Mouse (Mus musculus) limb, embryonic 10.5 days (tissue): ENCODE measurements at regions not wholly inside any gene's neighbourhood (a gene's known extent, or its start where the extent isn't known, plus 50 kb on each side); places are given as distances from the start of the nearest gene placed in this dataset.
A peak's percentile ranks its signal among the peaks of the same experiment; 100 is the strongest.

Experiments used
- DNase-seq: peaks from one replicate; pipeline ENCODE4 v3.0.0-alpha.2; 2017; ENCODE audit warnings: low spot score
- H3K27ac ChIP-seq: fragments of 300-500 bp; sonication (generic); 2 replicates; pipeline ENCODE4 v1.5.1; 2016; ENCODE audit warnings: mild to moderate bottlenecking
- H3K27me3 ChIP-seq: fragments of 300-500 bp; sonication (generic); 2 replicates; pipeline ENCODE4 v1.6.1; 2016; ENCODE audit warnings: low read depth, mild to moderate bottlenecking; ENCODE audit not compliant: poor library complexity, severe bottlenecking
- H3K36me3 ChIP-seq: fragments of 300-500 bp; sonication (generic); 2 replicates; pipeline ENCODE4 v1.6.1; 2016; ENCODE audit warnings: mild to moderate bottlenecking, moderate library complexity
- H3K4me1 ChIP-seq: fragments of 300-500 bp; sonication (generic); 2 replicates; pipeline ENCODE4 v1.6.1; 2016
- H3K4me3 ChIP-seq: fragments of 300-500 bp; sonication (generic); 2 replicates; pipeline ENCODE4 v1.5.1; 2016; ENCODE audit warnings: mild to moderate bottlenecking, moderate library complexity
- H3K9me3 ChIP-seq: fragments of 300-500 bp; sonication (generic); replicated peaks from 2 replicates; pipeline ENCODE4 v1.6.1; 2016; ENCODE audit warnings: mild to moderate bottlenecking
- WGBS: fragments of 180-500 bp; shearing (Covaris S2); methylation state at CpG from one replicate; pipeline ENCODE4 v1.1.7; 2016; 5-methylcytosine and 5-hydroxymethylcytosine counted together

- H3K27me3 ChIP-seq, result no peaks in the 10 kb centered on the region
- H3K27ac ChIP-seq, result no peak overlapping the region
- H3K36me3 ChIP-seq, result no peaks in the 10 kb centered on the region
- no peak for DNase-seq
- peaks cover 17% of the 10 kb centered on the region for H3K4me1 ChIP-seq
- H3K9me3 ChIP-seq, result no peaks in the 10 kb centered on the region
- 89% methylated on average over 2 of the region's 2 CpGs for WGBS
- H3K4me3 ChIP-seq, result no peak overlapping the region
Measured at GRCm38 (mm10) chr6:117256099-117256471, 87.8 kb downstream of the Cxcl12 start.

DNA sequence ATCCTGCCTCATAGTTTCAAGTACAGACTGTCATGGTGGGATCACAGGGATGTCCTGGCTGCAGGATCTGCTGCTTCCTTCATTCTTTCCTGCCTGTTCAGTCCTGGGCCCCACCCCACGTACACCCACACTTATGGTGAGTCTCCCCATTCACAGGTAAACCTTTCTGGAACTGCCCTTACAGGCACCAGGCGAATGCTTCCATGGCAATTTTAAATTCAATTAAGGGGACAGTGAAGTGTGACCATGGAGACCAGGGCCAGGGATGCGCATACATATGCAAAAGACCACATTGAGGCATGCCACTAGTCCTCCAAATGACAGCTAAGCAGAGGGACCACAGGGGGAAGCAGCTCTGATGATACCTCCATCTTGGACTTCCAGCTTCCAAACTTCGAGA lies 89.3 kb downstream of the Cxcl12 start:
- no peaks in the 10 kb centered on the region for H3K9me3 ChIP-seq
- DNase-seq, result no peak
- H3K27me3 ChIP-seq, result no peaks in the 10 kb centered on the region
- no peak overlapping the region for H3K27ac ChIP-seq
- no peaks in the 10 kb centered on the region for H3K36me3 ChIP-seq
- WGBS, result 95% methylated on average over 4 of the region's 4 CpGs
- no peak overlapping the region for H3K4me3 ChIP-seq
- peaks cover 9% of the 10 kb centered on the region for H3K4me1 ChIP-seq

GRCm38 (mm10) chr6:117267906-117268305 lies 99.6 kb downstream of the Cxcl12 start:
- peaks cover 25% of the 10 kb centered on the region for H3K4me1 ChIP-seq
- no peak overlapping the region for H3K27ac ChIP-seq
- H3K36me3 ChIP-seq, result no peaks in the 10 kb centered on the region
- WGBS, result 83% methylated on average over 1 of the region's 1 CpGs
- DNase-seq, result no peak
- H3K27me3 ChIP-seq, result no peaks in the 10 kb centered on the region
- H3K4me3 ChIP-seq, result no peak overlapping the region
- no peaks in the 10 kb centered on the region for H3K9me3 ChIP-seq

DNA sequence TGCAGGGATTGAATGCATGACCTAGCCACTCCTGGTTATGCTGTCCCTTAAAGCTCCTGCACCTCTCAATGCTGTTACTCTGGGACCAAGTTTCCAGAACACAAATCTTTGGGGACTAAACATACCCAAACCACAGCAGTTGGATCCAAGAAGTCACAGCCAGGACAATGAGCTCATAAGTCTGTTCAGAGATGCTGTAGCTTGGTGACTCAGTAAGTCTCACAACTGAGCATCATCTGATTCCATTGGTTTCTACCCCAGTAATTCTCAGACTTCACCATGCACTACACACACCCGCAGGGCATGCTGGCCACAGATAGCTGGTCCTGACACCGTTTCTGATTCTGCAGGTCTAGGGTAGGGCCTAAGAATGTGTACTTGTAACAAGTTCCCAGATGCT lies 100.0 kb downstream of the Cxcl12 start:
- 87% methylated on average over 2 of the region's 2 CpGs for WGBS
- no peaks in the 10 kb centered on the region for H3K9me3 ChIP-seq
- no peak overlapping the region for H3K27ac ChIP-seq

GRCm38 (mm10) chr6:117270261-117270660 lies 101.9 kb downstream of the Cxcl12 start:
- no peak for DNase-seq
- H3K9me3 ChIP-seq, result no peaks in the 10 kb centered on the region
- no peaks in the 10 kb centered on the region for H3K36me3 ChIP-seq
- H3K27ac ChIP-seq, result no peak overlapping the region
- WGBS, result 88% methylated on average over 3 of the region's 3 CpGs
- H3K4me3 ChIP-seq, result no peak overlapping the region
- H3K27me3 ChIP-seq, result no peaks in the 10 kb centered on the region
- H3K4me1 ChIP-seq, result peaks cover 22% of the 10 kb centered on the region

More for the DNA sequence above, 100.0 kb downstream of the Cxcl12 start:
- Histone ChIP-seq H3K27me3 (no peaks in the 10 kb centered on the region), H3K36me3 (no peaks in the 10 kb centered on the region), H3K4me3 (no peak overlapping the region), H3K4me1 (peaks cover 25% of the 10 kb centered on the region)
- no peak for DNase-seq

- 82% methylated on average over 12 of the region's 12 CpGs for WGBS
- Histone ChIP-seq H3K4me3 (no peak overlapping the region), H3K36me3 (no peaks in the 10 kb centered on the region)
Measured at GRCm38 (mm10) chr6:117271562-117272226, 103.4 kb downstream of the Cxcl12 start.

GRCm38 (mm10) chr6:117272227-117272955 lies 104.1 kb downstream of the Cxcl12 start:
- Histone ChIP-seq H3K36me3 (no peaks in the 10 kb centered on the region), H3K27me3 (no peaks in the 10 kb centered on the region), H3K9me3 (no peaks in the 10 kb centered on the region), H3K4me1 (peaks cover 19% of the 10 kb centered on the region), H3K27ac (no peak overlapping the region; the same call in 1 of the 2 replicates), H3K4me3 (no peak overlapping the region)
- DNase-seq, result no peak
- 90% methylated on average over 9 of the region's 9 CpGs for WGBS

More at GRCm38 (mm10) chr6:117271562-117272226, 103.4 kb downstream of the Cxcl12 start:
- peak overlapping the region; percentile 54; the same call in 1 of the 2 replicates for H3K27ac ChIP-seq
- H3K9me3 ChIP-seq, result no peaks in the 10 kb centered on the region
- DNase-seq, result no peak
- H3K4me1 ChIP-seq, result peaks cover 17% of the 10 kb centered on the region
- H3K27me3 ChIP-seq, result no peaks in the 10 kb centered on the region

- Histone ChIP-seq H3K27me3 (no peaks in the 10 kb centered on the region), H3K4me3 (no peak overlapping the region), H3K9me3 (no peaks in the 10 kb centered on the region), H3K27ac (no peak overlapping the region), H3K36me3 (no peaks in the 10 kb centered on the region), H3K4me1 (peaks cover 35% of the 10 kb centered on the region)
- 86% methylated on average over 5 of the region's 5 CpGs for WGBS
- no peak for DNase-seq
Measured at GRCm38 (mm10) chr6:117275915-117276314, 107.6 kb downstream of the Cxcl12 start.

GRCm38 (mm10) chr6:117276850-117277249 lies 108.5 kb downstream of the Cxcl12 start:
- Histone ChIP-seq H3K27ac (no peak overlapping the region), H3K27me3 (no peaks in the 10 kb centered on the region), H3K9me3 (no peaks in the 10 kb centered on the region), H3K4me3 (no peak overlapping the region), H3K36me3 (no peaks in the 10 kb centered on the region), H3K4me1 (peaks cover 27% of the 10 kb centered on the region)
- no peak for DNase-seq
- WGBS, result 66% methylated on average over 3 of the region's 3 CpGs

DNA sequence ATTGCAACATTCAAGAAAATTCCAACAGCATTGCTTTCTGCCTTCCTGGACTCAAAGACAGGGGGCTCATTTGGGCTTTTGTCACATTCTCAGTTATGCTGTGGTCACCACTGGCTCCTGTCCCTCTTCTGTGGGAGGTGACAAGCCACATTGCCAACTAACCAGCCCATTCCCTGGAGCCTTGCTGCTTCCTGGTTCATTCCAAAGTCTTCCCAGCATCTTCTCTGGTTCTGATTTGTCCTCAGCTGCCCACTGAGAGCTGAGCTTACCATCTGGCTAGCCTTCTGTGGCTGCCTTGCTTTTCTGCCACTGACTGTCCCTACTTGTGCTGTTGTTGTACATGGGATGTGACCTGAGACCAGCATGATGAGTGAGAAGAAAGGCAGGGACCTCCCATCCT lies 111.0 kb downstream of the Cxcl12 start:
- peak overlapping the region; percentile 76 for H3K27ac ChIP-seq
- H3K27me3 ChIP-seq, result no peaks in the 10 kb centered on the region
- peaks cover 23% of the 10 kb centered on the region for H3K4me1 ChIP-seq
- no peaks in the 10 kb centered on the region for H3K9me3 ChIP-seq
- H3K4me3 ChIP-seq, result no peak overlapping the region
- no peaks in the 10 kb centered on the region for H3K36me3 ChIP-seq
- DNase-seq, result no peak

DNA sequence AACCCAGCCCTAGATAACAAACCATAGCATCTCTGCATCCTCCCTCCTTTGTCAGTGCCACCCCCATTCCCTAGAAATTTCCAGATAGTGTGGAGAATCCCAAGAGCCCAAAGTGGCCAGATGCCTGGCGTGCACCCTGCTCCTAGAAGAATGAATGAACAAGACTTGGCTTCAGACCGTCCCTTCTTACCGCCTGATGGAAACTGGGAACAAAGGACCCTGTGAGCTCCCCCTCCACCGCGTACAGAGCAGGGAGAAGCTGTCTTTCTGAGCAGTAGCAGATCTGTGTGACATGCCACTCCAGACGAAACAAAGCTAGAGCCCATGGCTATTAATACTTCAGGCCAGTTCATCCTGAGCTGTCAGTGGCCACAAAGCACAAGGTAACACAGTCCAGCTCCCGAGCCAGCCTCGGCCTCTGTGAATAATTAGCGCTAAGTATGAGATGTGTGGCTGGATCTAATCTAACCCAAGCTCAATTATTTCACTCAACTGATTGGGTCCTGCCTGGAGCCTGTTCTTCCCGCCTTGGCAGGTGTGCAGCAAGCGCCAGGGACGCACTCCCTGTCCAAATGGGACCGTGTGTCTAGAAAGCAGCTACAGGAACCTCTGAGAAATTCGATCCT lies 111.6 kb downstream of the Cxcl12 start:
- DNase-seq, result peak; percentile 50
- peaks cover 29% of the 10 kb centered on the region for H3K4me1 ChIP-seq
- H3K27me3 ChIP-seq, result no peaks in the 10 kb centered on the region
- no peaks in the 10 kb centered on the region for H3K36me3 ChIP-seq
- 44% methylated on average over 14 of the region's 14 CpGs for WGBS
- no peaks in the 10 kb centered on the region for H3K9me3 ChIP-seq
- no peak overlapping the region for H3K4me3 ChIP-seq
- H3K27ac ChIP-seq, result peak overlapping the region; percentile 76

DNA sequence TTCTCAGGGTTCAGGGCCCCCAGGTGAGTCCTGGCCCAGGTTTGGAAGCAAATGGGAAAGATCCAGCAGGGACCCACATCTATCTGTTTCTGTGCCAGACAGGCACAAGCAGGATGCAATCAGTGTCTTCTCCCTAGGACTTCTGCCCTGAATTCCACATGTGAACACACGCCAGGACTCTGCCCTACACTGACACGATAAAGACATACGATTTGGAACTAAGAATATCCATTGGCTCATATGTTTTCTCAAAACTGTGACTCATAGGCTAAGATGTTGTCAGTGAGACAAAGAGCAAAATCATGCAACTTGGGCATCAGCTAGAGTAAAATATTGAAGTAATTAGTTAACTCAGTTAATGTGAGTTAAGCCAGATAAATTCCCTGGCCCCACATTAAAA lies 112.6 kb downstream of the Cxcl12 start:
- WGBS, result 90% methylated on average over 3 of the region's 3 CpGs
- no peak overlapping the region for H3K4me3 ChIP-seq
- no peak for DNase-seq
- no peaks in the 10 kb centered on the region for H3K36me3 ChIP-seq
- no peaks in the 10 kb centered on the region for H3K9me3 ChIP-seq
- no peaks in the 10 kb centered on the region for H3K27me3 ChIP-seq
- peak overlapping the region; percentile 56; the same call in 1 of the 2 replicates for H3K27ac ChIP-seq
- H3K4me1 ChIP-seq, result peaks cover 33% of the 10 kb centered on the region

DNA sequence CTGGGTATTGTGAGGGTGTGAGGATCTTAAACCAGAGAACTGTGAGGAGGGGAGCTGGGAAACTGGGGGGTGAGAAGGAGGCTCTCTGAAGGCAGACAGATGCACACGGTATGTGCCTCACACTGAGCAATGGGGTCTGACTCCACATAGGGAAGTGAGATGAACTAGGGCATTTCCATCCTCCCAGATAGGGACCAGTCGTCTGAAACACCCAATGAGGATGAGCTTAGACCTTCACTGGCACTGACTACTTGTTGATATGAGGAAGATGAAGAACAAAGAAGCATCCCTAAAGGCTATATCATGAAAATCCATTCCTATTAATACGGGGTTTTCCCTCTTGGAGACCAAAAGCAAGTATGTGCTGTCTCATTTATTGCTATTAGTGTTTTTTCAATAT lies 115.3 kb downstream of the Cxcl12 start:
- Histone ChIP-seq H3K27ac (no peak overlapping the region), H3K36me3 (no peaks in the 10 kb centered on the region), H3K4me3 (no peak overlapping the region), H3K9me3 (no peaks in the 10 kb centered on the region), H3K4me1 (peaks cover 29% of the 10 kb centered on the region), H3K27me3 (no peaks in the 10 kb centered on the region)
- WGBS, result 82% methylated on average over 3 of the region's 3 CpGs
- no peak for DNase-seq
